Mouse (Mus musculus) adipose tissue, adult 10 weeks (tissue): ENCODE results near the gene Nrros. TPM values are rescaled to one million over a fixed set of nuclear protein-coding genes. Genes with fewer than 3 reads are reported as not detected.

Experiments
- polyA plus RNA-seq: library from polyadenylated mRNA; stranded (reverse); fragments of 350-450 nt; fragmentation: Illumina TruSeq; extraction: RNeasy Lipid Tissue Mini Kit (QIAGEN cat#74804); gene quantifications from one replicate; pipeline ENCODE4 v1.2.3, GENCODE M21; 2014; ENCODE audit warnings: low read depth, low replicate concordance

Nrros gene
- polyA plus RNA-seq, result 15.2 TPM

DNA sequence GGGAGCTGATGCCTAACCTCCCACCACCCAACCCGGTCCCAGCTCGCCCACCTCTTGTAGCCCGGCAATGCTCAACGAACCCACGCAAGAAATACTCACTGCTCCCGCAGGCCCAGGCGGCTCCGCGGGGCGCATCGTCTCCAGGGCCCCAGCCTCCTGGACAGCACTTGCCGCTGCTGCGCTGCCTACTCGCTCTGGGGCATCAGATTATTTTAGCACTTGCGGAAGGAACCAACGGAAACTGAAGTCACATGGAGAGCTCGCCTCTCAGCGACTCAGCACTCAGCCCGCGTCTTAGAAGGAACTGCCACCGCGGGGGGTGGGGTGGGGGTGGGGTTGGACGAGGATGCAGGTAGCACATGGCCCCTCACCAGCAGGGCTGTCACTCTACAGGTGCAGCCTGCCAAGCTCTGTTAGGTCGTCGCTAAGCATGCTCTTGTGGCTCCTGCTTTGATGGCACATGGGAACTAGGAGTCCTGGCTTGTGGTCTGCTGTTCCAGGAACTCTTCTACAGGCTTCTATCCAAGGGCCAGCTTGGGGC lies at the start of gene Nrros:
Nrros (minus strand) TSS at position 314 of the 541 bp plus-strand sequence.

DNA sequence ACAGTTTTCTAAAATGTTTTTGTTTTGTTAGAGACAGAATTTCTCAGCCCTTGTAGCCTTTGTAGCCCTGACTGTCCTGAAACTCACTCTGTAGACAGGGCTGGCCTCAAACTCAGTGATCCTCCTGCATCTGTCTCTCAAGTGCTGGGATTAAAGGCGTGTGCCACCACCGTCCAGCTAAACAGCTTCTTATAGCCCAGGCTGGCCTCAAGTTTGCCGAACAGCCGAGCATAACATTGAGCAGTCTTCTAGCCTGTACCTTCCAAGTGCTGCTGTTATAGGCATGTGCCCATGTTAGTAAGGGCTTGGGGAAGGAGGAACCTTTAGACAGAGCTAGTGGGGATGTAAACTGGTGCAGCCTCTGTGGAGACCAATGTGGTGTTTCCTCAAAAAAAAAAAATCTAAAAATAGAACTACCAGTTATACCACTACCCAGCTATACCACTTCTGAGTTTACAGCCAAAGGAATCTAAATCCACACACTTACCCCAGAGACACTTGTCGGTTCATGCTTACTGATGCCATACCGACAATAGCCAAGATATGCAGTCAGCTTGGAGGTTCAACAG lies 14.0 kb upstream of the Nrros start, which contains the start of gene Bex6:
Bex6 (plus strand) TSS at position 491 of the 569 bp plus-strand sequence.

DNA sequence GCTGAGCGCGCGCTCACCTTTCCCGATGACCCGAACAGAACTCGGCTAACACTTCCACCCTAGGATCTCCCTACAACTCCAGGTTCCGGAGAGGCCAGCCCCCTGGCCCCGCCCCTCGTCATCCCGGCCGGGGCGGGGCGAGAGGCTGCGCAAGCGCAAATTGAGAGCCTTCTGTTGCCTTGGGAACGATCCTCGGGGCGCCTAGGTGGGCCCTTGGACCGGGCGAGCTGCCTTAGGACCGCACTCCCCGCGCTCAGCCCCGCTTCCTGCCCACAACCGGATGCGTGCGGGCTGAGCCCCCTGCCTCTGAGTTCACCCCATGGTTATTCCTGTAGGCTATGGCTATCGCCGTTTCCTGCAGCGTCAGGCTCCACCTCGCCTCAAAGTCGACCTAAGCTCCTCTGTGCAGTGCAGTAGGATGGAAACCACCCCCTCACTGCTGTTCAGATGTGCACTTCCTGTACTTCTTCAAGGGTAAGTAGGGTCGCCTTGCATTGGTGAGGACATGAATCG lies 65.7 kb downstream of the Nrros start, which contains the start of the genes Pigx and Cep19:
Pigx (minus strand) TSS at position 103 of the 513 bp plus-strand sequence.
Cep19 (plus strand) TSS at position 163 of the 513 bp plus-strand sequence.

Other genes with a start within 250 kb of the Nrros start
- gene Pigz, start 231.7 kb downstream of the Nrros start, polyA plus RNA-seq, result 2.0 TPM
- 23.9 TPM for gene 0610012G03Rik, start 217.1 kb downstream of the Nrros start, polyA plus RNA-seq
- 55.7 TPM for gene Ncbp2, start 217.1 kb downstream of the Nrros start, polyA plus RNA-seq
- 14.8 TPM for gene Senp5, start 162.3 kb downstream of the Nrros start, polyA plus RNA-seq
- gene Pak2, start 86.3 kb downstream of the Nrros start, polyA plus RNA-seq, result 35.3 TPM
- 35.9 TPM for gene Pigx, start 65.9 kb downstream of the Nrros start, polyA plus RNA-seq
- gene Cep19, start 65.8 kb downstream of the Nrros start, polyA plus RNA-seq, result 15.2 TPM
- gene Bex6, start 14.2 kb upstream of the Nrros start, polyA plus RNA-seq, result not detected
- gene Fbxo45, start 81.6 kb upstream of the Nrros start, polyA plus RNA-seq, result 26.0 TPM
- gene Wdr53, start 81.6 kb upstream of the Nrros start, polyA plus RNA-seq, result 19.4 TPM
- gene Smco1, start 105.9 kb upstream of the Nrros start, polyA plus RNA-seq, result not detected
- 11.2 TPM for gene Rnf168, start 111.9 kb upstream of the Nrros start, polyA plus RNA-seq
- 9.5 TPM for gene Ubxn7, start 166.7 kb upstream of the Nrros start, polyA plus RNA-seq
- gene Tm4sf19, start 234.9 kb upstream of the Nrros start, polyA plus RNA-seq, result 0.83 TPM